Mouse (Mus musculus): ENCODE results near the gene H2-M10.4. TPM values are rescaled to one million over a fixed set of nuclear protein-coding genes. Genes with fewer than 3 reads are reported as not detected.

The H2-M10.4 gene
- polyA plus RNA-seq, 1 experiment, result not detected

DNA sequence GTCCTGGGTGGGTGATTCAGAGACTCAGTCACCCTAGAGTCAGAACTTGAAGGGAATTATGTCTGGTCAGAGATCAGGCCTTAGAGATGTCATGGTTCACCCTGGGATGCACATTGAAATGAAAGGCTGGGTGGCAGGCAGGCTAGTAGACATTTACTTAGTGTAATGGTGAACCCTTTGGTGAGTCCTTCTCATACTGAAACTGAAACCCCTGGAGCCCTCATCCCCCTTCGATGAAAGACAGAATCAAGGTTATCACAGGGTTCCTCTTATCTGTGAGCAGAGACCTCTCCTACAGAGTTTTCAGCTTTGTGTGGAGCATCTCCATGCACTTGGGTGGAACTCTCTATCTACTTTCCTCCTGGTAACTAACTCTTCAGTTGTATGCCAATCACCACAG is 47.8 kb downstream of the H2-M10.4 start:
- Histone ChIP-seq H3K27me3 (ENCODE audit: control insufficient read depth, insufficient read depth, insufficient read length) (no peaks in the 10 kb centered on the region), H3K4me3 (ENCODE audit: insufficient read depth, poor library complexity, severe bottlenecking) (no peak overlapping the region), H3K79me2 (ENCODE audit: control insufficient read depth, insufficient read depth) (no peaks in the 10 kb centered on the region), H3ac (ENCODE audit: control insufficient read depth, insufficient read length, low read depth) (no peak overlapping the region), H3K36me3 (ENCODE audit: control insufficient read depth, insufficient read depth) (no peaks in the 10 kb centered on the region), H3K79me3 (ENCODE audit: low read depth) (no peaks in the 10 kb centered on the region)
- TF ChIP-seq FOSL1 (IDR thresholded peaks at IDR 0.05; ENCODE audit: insufficient read depth, low read length, poor library complexity, severe bottlenecking), result no peak
- no peak for TF ChIP-seq USF1 (IDR thresholded peaks at IDR 0.05; ENCODE audit: low read depth)
- TF ChIP-seq MYOD1 (IDR thresholded peaks at IDR 0.05; ENCODE audit: control insufficient read depth, insufficient read length, low read depth), result no peak
- TF ChIP-seq MYOG (IDR thresholded peaks at IDR 0.05; ENCODE audit: control insufficient read depth, extremely low read depth, insufficient read length), result no peak
- no peak for TF ChIP-seq CTCF (IDR thresholded peaks at IDR 0.05; ENCODE audit: control insufficient read depth, insufficient read depth, insufficient read length)
- TF ChIP-seq CEBPB (IDR thresholded peaks at IDR 0.05; ENCODE audit: low read depth), result no peak
- no peak for TF ChIP-seq MAX (IDR thresholded peaks at IDR 0.05)

Other genes with a start within 250 kb of the H2-M10.4 start
- 61.2 TPM for gene Rpp21, start 204.3 kb downstream of the H2-M10.4 start, polyA plus RNA-seq (2012; fragmentation: generic; extraction: Trizol)
- gene Trim39, start 190.1 kb downstream of the H2-M10.4 start, polyA plus RNA-seq (2012; fragmentation: generic; extraction: Trizol), result 5.1 TPM
- gene H2-M10.2, start 175.8 kb downstream of the H2-M10.4 start, polyA plus RNA-seq (2012; fragmentation: generic; extraction: Trizol), result not detected
- not detected for gene H2-M10.1, start 136.2 kb downstream of the H2-M10.4 start, polyA plus RNA-seq (2012; fragmentation: generic; extraction: Trizol)
- gene H2-M10.3, start 93.9 kb downstream of the H2-M10.4 start, polyA plus RNA-seq (2012; fragmentation: generic; extraction: Trizol), result not detected
- gene H2-M11, start 84.7 kb upstream of the H2-M10.4 start, polyA plus RNA-seq (2012; fragmentation: generic; extraction: Trizol), result not detected
- gene H2-M9, start 180.3 kb upstream of the H2-M10.4 start, polyA plus RNA-seq (2012; fragmentation: generic; extraction: Trizol), result not detected
- not detected for gene H2-M1, start 209.9 kb upstream of the H2-M10.4 start, polyA plus RNA-seq (2012; fragmentation: generic; extraction: Trizol)

Data from C2C12 (cell line).